Mouse (Mus musculus): ENCODE measurements at regions not wholly inside any gene's neighbourhood (a gene's known extent, or its start where the extent isn't known, plus 50 kb on each side); places are given as distances from the start of the nearest gene placed in this dataset.

GRCm38 (mm10) chr16:31592014-31592871, 71.0 kb upstream of the Dlg1 start:
- Histone ChIP-seq H3K36me3 (ENCODE audit: control insufficient read depth, insufficient read depth, low read length) (no peaks in the 10 kb centered on the region), H3K4me1 (replicated peaks; ENCODE audit: control insufficient read depth, insufficient read depth, low read length) (no peaks in the 10 kb centered on the region), H3K27ac (ENCODE audit: control insufficient read depth, insufficient read depth, low read length) (no peak overlapping the region), H3K4me3 (ENCODE audit: control insufficient read depth, insufficient read depth, low read length) (no peak overlapping the region), H3K27me3 (ENCODE audit: control insufficient read depth, insufficient read depth, low read length) (no peaks in the 10 kb centered on the region)
- TF ChIP-seq CTCF (IDR thresholded peaks at IDR 0.05; ENCODE audit: borderline replicate concordance, control insufficient read depth, extremely low read depth, insufficient read depth, low read length, poor library complexity) (no peak), POLR2A (IDR thresholded peaks at IDR 0.05; ENCODE audit: control insufficient read depth, extremely low read depth, insufficient read depth, low read length, poor library complexity) (no peak)
- WGBS = 22% methylated on average over 7 of the region's 7 CpGs
- no peak for DNase-seq

GRCm38 (mm10) chr16:31592973-31593683, 70.1 kb upstream of the Dlg1 start:
- no peak overlapping the region for H3K4me3 ChIP-seq (ENCODE audit: control insufficient read depth, insufficient read depth, low read length)
- 81% methylated on average over 9 of the region's 9 CpGs for WGBS
- H3K36me3 ChIP-seq (ENCODE audit: control insufficient read depth, insufficient read depth, low read length) = no peaks in the 10 kb centered on the region
- no peaks in the 10 kb centered on the region for H3K27me3 ChIP-seq (ENCODE audit: control insufficient read depth, insufficient read depth, low read length)
- no peaks in the 10 kb centered on the region for H3K4me1 ChIP-seq (replicated peaks; ENCODE audit: control insufficient read depth, insufficient read depth, low read length)
- no peak for TF ChIP-seq POLR2A (IDR thresholded peaks at IDR 0.05; ENCODE audit: control insufficient read depth, extremely low read depth, insufficient read depth, low read length, poor library complexity)
- TF ChIP-seq CTCF (IDR thresholded peaks at IDR 0.05; ENCODE audit: borderline replicate concordance, control insufficient read depth, extremely low read depth, insufficient read depth, low read length, poor library complexity) = no peak
- no peak for DNase-seq
- H3K27ac ChIP-seq (ENCODE audit: control insufficient read depth, insufficient read depth, low read length) = no peak overlapping the region

- 93% methylated on average over 5 of the region's 5 CpGs for WGBS
- Histone ChIP-seq H3K27ac (ENCODE audit: control insufficient read depth, insufficient read depth, low read length) (no peak overlapping the region), H3K4me3 (ENCODE audit: control insufficient read depth, insufficient read depth, low read length) (no peak overlapping the region), H3K36me3 (ENCODE audit: control insufficient read depth, insufficient read depth, low read length) (no peaks in the 10 kb centered on the region), H3K4me1 (replicated peaks; ENCODE audit: control insufficient read depth, insufficient read depth, low read length) (no peaks in the 10 kb centered on the region), H3K27me3 (ENCODE audit: control insufficient read depth, insufficient read depth, low read length) (no peaks in the 10 kb centered on the region)
- DNase-seq = no peak
- TF ChIP-seq CTCF (IDR thresholded peaks at IDR 0.05; ENCODE audit: borderline replicate concordance, control insufficient read depth, extremely low read depth, insufficient read depth, low read length, poor library complexity) (no peak), POLR2A (IDR thresholded peaks at IDR 0.05; ENCODE audit: control insufficient read depth, extremely low read depth, insufficient read depth, low read length, poor library complexity) (no peak)
These were observed 65.3 kb upstream of the Dlg1 start for GRCm38 (mm10) chr16:31597965-31598364.

- Histone ChIP-seq H3K4me3 (ENCODE audit: control insufficient read depth, insufficient read depth, low read length) (no peak overlapping the region), H3K27ac (ENCODE audit: control insufficient read depth, insufficient read depth, low read length) (no peak overlapping the region), H3K4me1 (replicated peaks; ENCODE audit: control insufficient read depth, insufficient read depth, low read length) (no peaks in the 10 kb centered on the region), H3K36me3 (ENCODE audit: control insufficient read depth, insufficient read depth, low read length) (no peaks in the 10 kb centered on the region), H3K27me3 (ENCODE audit: control insufficient read depth, insufficient read depth, low read length) (no peaks in the 10 kb centered on the region)
- DNase-seq = no peak
- TF ChIP-seq CTCF (IDR thresholded peaks at IDR 0.05; ENCODE audit: borderline replicate concordance, control insufficient read depth, extremely low read depth, insufficient read depth, low read length, poor library complexity) = no peak
- TF ChIP-seq POLR2A (IDR thresholded peaks at IDR 0.05; ENCODE audit: control insufficient read depth, extremely low read depth, insufficient read depth, low read length, poor library complexity) = no peak
- 82% methylated on average over 9 of the region's 9 CpGs for WGBS
These were observed 64.7 kb upstream of the Dlg1 start for GRCm38 (mm10) chr16:31598409-31598988.

- WGBS = 76% methylated on average over 6 of the region's 6 CpGs
- Histone ChIP-seq H3K4me1 (replicated peaks; ENCODE audit: control insufficient read depth, insufficient read depth, low read length) (no peaks in the 10 kb centered on the region), H3K36me3 (ENCODE audit: control insufficient read depth, insufficient read depth, low read length) (no peaks in the 10 kb centered on the region), H3K27me3 (ENCODE audit: control insufficient read depth, insufficient read depth, low read length) (no peaks in the 10 kb centered on the region), H3K27ac (ENCODE audit: control insufficient read depth, insufficient read depth, low read length) (no peak overlapping the region), H3K4me3 (ENCODE audit: control insufficient read depth, insufficient read depth, low read length) (no peak overlapping the region)
- no peak for DNase-seq
- TF ChIP-seq POLR2A (IDR thresholded peaks at IDR 0.05; ENCODE audit: control insufficient read depth, extremely low read depth, insufficient read depth, low read length, poor library complexity) = no peak
- no peak for TF ChIP-seq CTCF (IDR thresholded peaks at IDR 0.05; ENCODE audit: borderline replicate concordance, control insufficient read depth, extremely low read depth, insufficient read depth, low read length, poor library complexity)
These were observed 64.2 kb upstream of the Dlg1 start for GRCm38 (mm10) chr16:31598989-31599421.

- TF ChIP-seq CTCF (IDR thresholded peaks at IDR 0.05; ENCODE audit: borderline replicate concordance, control insufficient read depth, extremely low read depth, insufficient read depth, low read length, poor library complexity) = no peak
- no peak for TF ChIP-seq POLR2A (IDR thresholded peaks at IDR 0.05; ENCODE audit: control insufficient read depth, extremely low read depth, insufficient read depth, low read length, poor library complexity)
- no peaks in the 10 kb centered on the region for H3K27me3 ChIP-seq (ENCODE audit: control insufficient read depth, insufficient read depth, low read length)
These were observed 62.0 kb upstream of the Dlg1 start for GRCm38 (mm10) chr16:31601278-31601677.

More at GRCm38 (mm10) chr16:31601278-31601677, 62.0 kb upstream of the Dlg1 start:
- Histone ChIP-seq H3K27ac (ENCODE audit: control insufficient read depth, insufficient read depth, low read length) (no peak overlapping the region), H3K36me3 (ENCODE audit: control insufficient read depth, insufficient read depth, low read length) (no peaks in the 10 kb centered on the region), H3K4me3 (ENCODE audit: control insufficient read depth, insufficient read depth, low read length) (no peak overlapping the region), H3K4me1 (replicated peaks; ENCODE audit: control insufficient read depth, insufficient read depth, low read length) (no peaks in the 10 kb centered on the region)
- no peak for DNase-seq
- WGBS = 95% methylated on average over 3 of the region's 3 CpGs
